Mouse (Mus musculus) gastrocnemius, adult 2 months (tissue): ENCODE measurements around the gene Lyl1. TPM values are rescaled to one million over a fixed set of nuclear protein-coding genes. Genes with fewer than 3 reads are reported as not detected.

Experiments used
- DNase-seq: peaks from one replicate; pipeline ENCODE4 v3.0.0; 2022
- H3K27ac ChIP-seq: fragments of 200-600 bp; 2 replicates; pipeline ENCODE4 v1.8.1; 2022; ENCODE audit warnings: mild to moderate bottlenecking
- H3K4me3 ChIP-seq: fragments of 200-600 bp; 2 replicates; pipeline ENCODE4 v1.8.1; 2022; ENCODE audit warnings: mild to moderate bottlenecking, moderate library complexity
- CTCF ChIP-seq: fragments of 200-600 bp; IDR thresholded peaks from 2 replicates; pipeline ENCODE4 v1.8.1; 2022; ENCODE audit warnings: antibody characterized with exemption, mild to moderate bottlenecking, moderate library complexity
- intact Hi-C: fragments of 180-260 bp; cut with DNase I; formaldehyde crosslinking; loops from one replicate; pipeline ENCODE4 v1.15.1; 2025
- total RNA-seq, 2 experiments: library from RNA; stranded (reverse); gene quantifications; 2 replicates each; pipeline ENCODE4 v1.2.3; 2021

Lyl1 gene
- total RNA-seq, 2 experiments from 2014 or later, result 1.1 to 1.3 TPM

DNA sequence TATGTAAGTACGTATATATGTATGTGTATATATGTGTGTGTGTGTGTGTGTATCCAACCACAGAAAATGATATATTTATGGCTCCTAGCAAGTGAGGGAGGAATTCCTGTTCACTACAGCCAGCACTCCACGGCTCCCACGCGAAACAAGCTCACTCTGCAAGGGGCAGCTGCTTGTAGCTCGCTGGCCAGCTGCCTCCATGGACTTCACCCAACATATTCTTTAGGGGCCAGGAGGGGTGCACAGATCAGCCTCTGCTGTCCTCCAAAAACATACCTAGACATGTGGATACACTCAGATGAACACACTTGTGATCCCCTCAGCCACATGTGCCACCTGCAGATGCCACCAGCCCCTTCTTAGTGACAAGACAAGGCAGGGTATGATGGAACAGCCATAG lies 31.3 kb downstream of the Lyl1 start:
- intact Hi-C loops, result no loop called here
- DNase-seq, result peak; percentile 60
- H3K27ac ChIP-seq, result peak overlapping the region; percentile 96

DNA sequence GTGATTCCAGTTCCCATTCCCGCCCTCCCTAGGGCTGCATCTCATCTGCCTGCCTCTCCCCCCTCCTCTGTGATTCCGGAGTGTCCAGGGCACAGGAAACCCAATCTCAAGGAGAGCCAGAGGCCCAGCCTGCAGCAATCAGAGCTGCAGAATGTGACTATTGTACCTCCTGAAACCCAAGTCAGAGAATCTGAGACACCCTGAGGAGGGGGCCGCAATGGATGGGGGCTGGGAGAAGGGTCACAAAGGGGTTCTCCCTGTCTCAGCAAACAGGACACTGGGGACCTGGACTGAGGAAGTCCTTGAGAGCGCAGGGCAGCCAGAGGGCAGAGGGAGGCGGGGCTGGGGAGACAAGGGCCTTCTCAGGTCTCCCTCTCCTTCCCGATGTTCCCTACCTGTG lies 31.7 kb downstream of the Lyl1 start:
- H3K27ac ChIP-seq, result peak overlapping the region; percentile 96
- TF ChIP-seq CTCF, result no peak
- intact Hi-C loops, result no loop called here
- DNase-seq, result peak; percentile 66
- H3K4me3 ChIP-seq, result peak overlapping the region; percentile 46

More for the DNA sequence above, 31.3 kb downstream of the Lyl1 start:
- H3K4me3 ChIP-seq, result peak overlapping the region; percentile 46
- TF ChIP-seq CTCF, result no peak

- H3K27ac ChIP-seq, result peak overlapping the region; percentile 96
- intact Hi-C loops, result loop anchor here (2.0 kb wide), 1 partner anchor 15 kb away; no protein-coding TSS in a partner anchor
- peak; percentile 74 for DNase-seq
- no peak for TF ChIP-seq CTCF
- peak overlapping the region; percentile 46 for H3K4me3 ChIP-seq
These were observed 32.7 kb downstream of the Lyl1 start for GRCm38 (mm10) chr8:84733959-84734358.

- intact Hi-C loops, result loop anchor here (2.0 to 5.0 kb wide), 2 partner anchors 16 to 32 kb away; partner anchors contain the start of gene Lyl1
- peak overlapping the region; percentile 46 for H3K4me3 ChIP-seq
- no peak for DNase-seq
- peak overlapping the region; percentile 96 for H3K27ac ChIP-seq
- TF ChIP-seq CTCF, result no peak
These were observed 33.4 kb downstream of the Lyl1 start for GRCm38 (mm10) chr8:84734680-84735079.

- DNase-seq, result peak; percentile 90
- TF ChIP-seq CTCF, result no peak
- Histone ChIP-seq H3K27ac (peak overlapping the region; percentile 96), H3K4me3 (peak overlapping the region; percentile 50)
- intact Hi-C loops, result loop anchor here (2.0 to 5.0 kb wide), 2 partner anchors 17 to 33 kb away; partner anchors contain the start of gene Lyl1
These were observed 34.3 kb downstream of the Lyl1 start for GRCm38 (mm10) chr8:84735597-84735996.

- H3K27ac ChIP-seq, result peak overlapping the region; percentile 96
- DNase-seq, result peak; percentile 51
- intact Hi-C loops, result loop anchor here (2.0 to 5.0 kb wide), 2 partner anchors 34 to 62 kb away; partner anchors contain the start of gene Lyl1
- no peak for TF ChIP-seq CTCF
- peak overlapping the region; percentile 50 for H3K4me3 ChIP-seq
These were observed 35.3 kb downstream of the Lyl1 start for GRCm38 (mm10) chr8:84736521-84736920.

GRCm38 (mm10) chr8:84737608-84738007 lies 36.4 kb downstream of the Lyl1 start:
- no peak; the same call in 1 of the 2 replicates for TF ChIP-seq CTCF
- peak overlapping the region; percentile 56 for H3K4me3 ChIP-seq
- peak; percentile 91 for DNase-seq
- intact Hi-C loops, result loop anchor here (2.0 to 5.0 kb wide), 3 partner anchors 35 to 75 kb away; partner anchors contain the start of gene Lyl1
- H3K27ac ChIP-seq, result peak overlapping the region; percentile 96

DNA sequence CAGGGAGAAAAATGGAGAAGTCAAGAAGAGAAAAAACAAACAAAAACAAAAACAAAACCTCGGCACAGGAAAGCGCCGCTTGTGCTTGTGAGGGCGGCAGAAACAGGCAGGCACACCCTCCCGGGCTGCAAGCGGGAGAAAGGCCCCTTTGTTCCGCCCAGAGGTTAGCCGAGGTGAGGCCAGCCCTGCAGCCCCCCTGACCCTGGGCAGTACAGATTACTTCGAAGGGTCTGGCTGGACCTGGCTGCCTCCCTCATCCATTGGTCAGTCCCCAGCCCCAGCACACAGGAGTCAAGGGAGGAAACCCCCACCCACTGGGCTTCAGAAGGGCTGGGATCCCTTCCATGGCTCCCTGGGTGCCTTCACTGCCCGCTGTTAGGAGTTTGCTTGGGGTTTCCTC lies 37.0 kb downstream of the Lyl1 start:
- no peak for TF ChIP-seq CTCF
- intact Hi-C loops, result loop anchor here (2.0 to 5.0 kb wide), 2 partner anchors 36 to 75 kb away; partner anchors contain the start of gene Lyl1
- H3K27ac ChIP-seq, result peak overlapping the region; percentile 96

GRCm38 (mm10) chr8:84738715-84739400 lies 37.6 kb downstream of the Lyl1 start:
- DNase-seq, result no peak
- intact Hi-C loops, result loop anchor here (2.0 to 5.0 kb wide), 2 partner anchors 37 to 74 kb away; partner anchors contain the start of gene Lyl1
- peak overlapping the region; percentile 96 for H3K27ac ChIP-seq
- peak overlapping the region; percentile 3; the same call in 1 of the 2 replicates for H3K4me3 ChIP-seq
- TF ChIP-seq CTCF, result no peak

More for the DNA sequence above, 37.0 kb downstream of the Lyl1 start:
- peak overlapping the region; percentile 56 for H3K4me3 ChIP-seq
- DNase-seq, result no peak

GRCm38 (mm10) chr8:84739401-84739742 lies 38.1 kb downstream of the Lyl1 start:
- TF ChIP-seq CTCF, result no peak
- H3K27ac ChIP-seq, result peak overlapping the region; percentile 96
- intact Hi-C loops, result loop anchor here (2.0 to 5.0 kb wide), 2 partner anchors 37 to 73 kb away; partner anchors contain the start of gene Lyl1
- no peak for DNase-seq
- H3K4me3 ChIP-seq, result peak overlapping the region; percentile 3; the same call in 1 of the 2 replicates

DNA sequence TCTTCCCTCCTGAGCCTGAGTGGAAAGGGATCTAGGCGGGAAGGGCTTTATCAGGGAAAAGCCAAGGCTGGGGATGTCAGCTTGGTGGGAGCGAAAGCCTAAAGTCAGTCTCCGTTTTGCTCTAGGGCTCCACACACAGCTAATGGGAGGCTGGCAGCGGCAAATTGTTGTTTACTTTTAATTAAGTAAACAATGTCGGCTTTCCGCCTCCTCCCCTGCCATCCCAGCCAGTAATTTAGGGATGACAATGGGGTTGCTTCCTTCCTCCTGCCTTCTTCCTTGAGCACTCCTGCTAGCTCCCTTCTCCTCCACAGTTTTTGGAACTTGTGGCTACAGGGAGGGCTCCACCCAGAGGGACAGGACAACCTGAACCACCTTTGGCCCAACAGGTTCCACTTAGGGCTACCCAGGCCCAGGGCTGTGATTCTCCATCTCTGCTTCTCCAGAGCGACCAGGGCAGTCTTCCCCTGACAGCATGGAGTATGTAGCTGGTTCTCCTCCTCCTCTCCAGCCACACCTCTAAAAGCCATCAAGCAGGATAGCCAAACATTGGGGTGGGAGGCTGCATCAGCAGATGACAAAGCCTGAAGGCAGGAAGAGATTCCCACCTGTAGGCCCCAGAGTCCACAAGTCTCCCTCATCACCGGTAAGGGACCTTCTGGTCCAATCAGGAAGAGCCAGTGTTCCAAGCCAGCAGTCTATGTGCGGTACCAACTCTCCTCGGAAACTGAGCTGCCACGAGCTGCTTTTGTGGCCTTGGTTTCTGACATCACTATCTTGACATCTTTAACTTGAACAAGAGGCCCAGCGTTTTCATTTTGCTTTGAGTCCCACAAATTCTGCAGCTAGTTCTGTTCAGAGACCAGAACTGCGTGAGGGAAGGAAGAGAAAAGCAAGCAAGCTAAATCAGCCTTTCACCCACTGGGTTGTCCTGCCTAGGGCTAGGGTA lies 39.9 kb downstream of the Lyl1 start:
- peak; percentile 16 for DNase-seq
- intact Hi-C loops, result no loop called here
- Histone ChIP-seq H3K4me3 (peak overlapping the region; percentile 60; the same call in 1 of the 2 replicates), H3K27ac (peak overlapping the region; percentile 91)
- no peak for TF ChIP-seq CTCF
